Mouse (Mus musculus) hindbrain, embryonic 16.5 days (tissue): Measurements from ENCODE around the gene Trip11. TPM values are rescaled to one million over a fixed set of nuclear protein-coding genes. Genes with fewer than 3 reads are reported as not detected.

ENCODE experiments used
- ATAC-seq: fragments of 200-750 bp; cut with Nextera tagmentation; 2 replicates; pipeline ENCODE4 v1.8.0; 2017; ENCODE audit warnings: moderate TSS enrichment, moderate library complexity
- H3K27ac ChIP-seq: fragments of 300-500 bp; sonication (generic); 2 replicates; pipeline ENCODE4 v1.5.1; 2014; ENCODE audit warnings: low read depth, mild to moderate bottlenecking, control low read depth, low read length, moderate library complexity
- H3K27me3 ChIP-seq: fragments of 300-500 bp; sonication (generic); replicated peaks from 2 replicates; pipeline ENCODE4 v1.6.1; 2014; ENCODE audit warnings: low read length; ENCODE audit not compliant: control insufficient read depth, insufficient read depth
- H3K36me3 ChIP-seq: fragments of 300-500 bp; sonication (generic); 2 replicates; pipeline ENCODE4 v1.6.1; 2014; ENCODE audit warnings: mild to moderate bottlenecking, low read length, moderate library complexity, mixed read lengths; ENCODE audit not compliant: control insufficient read depth, insufficient read depth
- H3K4me1 ChIP-seq: fragments of 300-500 bp; sonication (generic); 2 replicates; pipeline ENCODE4 v1.6.1; 2014; ENCODE audit warnings: low read depth, low read length; ENCODE audit not compliant: control insufficient read depth, insufficient read depth
- H3K4me2 ChIP-seq: fragments of 300-500 bp; sonication (generic); 2 replicates; pipeline ENCODE4 v1.6.1; 2014; ENCODE audit warnings: mild to moderate bottlenecking, low read length, control low read depth, moderate library complexity
- H3K4me3 ChIP-seq: fragments of 300-500 bp; sonication (generic); 2 replicates; pipeline ENCODE4 v1.5.1; 2014; ENCODE audit warnings: mild to moderate bottlenecking, low read length, control low read depth, moderate library complexity
- H3K9ac ChIP-seq: fragments of 300-500 bp; sonication (generic); 2 replicates; pipeline ENCODE4 v1.6.1; 2014; ENCODE audit warnings: low read depth, mild to moderate bottlenecking, control low read depth, low read length, moderate library complexity
- H3K9me3 ChIP-seq: fragments of 300-500 bp; sonication (generic); 2 replicates; pipeline ENCODE4 v1.6.1; 2014; ENCODE audit warnings: mild to moderate bottlenecking, low read length, moderate library complexity; ENCODE audit not compliant: control insufficient read depth
- WGBS: fragments of 180-500 bp; shearing (Covaris S2); extraction: QIAGEN DNeasy Blood & Tissue Kit; methylation state at CpG from one replicate; pipeline ENCODE4 v1.1.7; 2014; 5-methylcytosine and 5-hydroxymethylcytosine counted together
- polyA plus RNA-seq: library from polyadenylated mRNA; unstranded; fragments of >200 nt; fragmentation: Nextera tagmentation; extraction: Ambion mirVana; gene quantifications from 2 replicates; pipeline ENCODE4 v1.2.1, GENCODE M21; 2015

Gene Trip11
- polyA plus RNA-seq, 1 experiment from 2014 or later, result 21.8 TPM

DNA sequence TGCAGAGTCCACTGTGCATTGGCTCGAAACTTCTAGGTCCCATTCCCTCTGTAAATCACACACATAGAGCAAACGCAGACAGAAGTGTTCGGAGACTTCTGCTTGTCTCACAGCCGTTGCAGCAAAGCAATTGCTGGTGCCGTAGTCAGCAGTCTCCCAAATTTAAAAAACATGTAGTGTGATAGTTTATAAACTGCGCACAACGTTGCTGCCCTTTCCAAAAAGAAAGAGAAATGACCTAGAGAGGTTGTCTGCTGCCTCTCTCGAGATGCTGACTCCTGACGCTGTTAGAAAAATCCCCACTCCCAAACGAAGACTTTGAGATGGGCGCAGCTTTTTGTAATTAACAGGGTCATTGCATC is 94.8 kb downstream of the Trip11 start:
- Histone ChIP-seq H3K9me3 (no peaks in the 10 kb centered on the region), H3K4me1 (peaks cover 6% of the 10 kb centered on the region; the same call in 1 of the 2 replicates), H3K4me3 (peak overlapping the region; percentile 53), H3K36me3 (no peaks in the 10 kb centered on the region), H3K4me2 (peak overlapping the region; percentile 99), H3K27ac (no peak overlapping the region), H3K27me3 (0 out of 2 replicates have a peak, but pooled peaks cover 3% of the 10 kb centered on the region), H3K9ac (peak overlapping the region; percentile 64)
- 25% methylated on average over 11 of the region's 11 CpGs for WGBS
- ATAC-seq, result no peak; the same call in 1 of the 2 replicates

DNA sequence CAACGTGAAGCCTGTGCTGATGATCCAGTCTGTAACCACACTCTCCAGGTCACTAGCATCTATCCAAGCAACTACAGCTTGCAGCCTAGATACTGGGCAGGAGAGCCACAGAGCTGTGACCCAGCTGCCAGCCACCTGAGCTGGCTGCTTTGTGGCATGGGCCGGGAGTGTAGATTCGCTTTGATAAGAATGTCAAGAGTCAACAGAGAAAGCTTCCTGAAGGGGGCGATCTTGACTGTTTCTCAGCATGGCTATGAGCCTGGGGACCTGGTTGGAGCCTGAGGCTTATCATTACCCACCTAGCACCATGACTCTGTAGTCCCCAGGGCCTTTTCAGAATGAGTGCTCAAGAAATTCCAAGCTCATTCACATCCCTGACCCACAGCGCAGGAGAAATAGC is 96.3 kb downstream of the Trip11 start:
- WGBS, result 50% methylated on average over 5 of the region's 5 CpGs
- no peak for ATAC-seq
- peaks cover 6% of the 10 kb centered on the region; the same call in 1 of the 2 replicates for H3K4me1 ChIP-seq
- no peak overlapping the region for H3K4me2 ChIP-seq
- H3K27ac ChIP-seq, result no peak overlapping the region
- 0 out of 2 replicates have a peak, but pooled peaks cover 3% of the 10 kb centered on the region for H3K27me3 ChIP-seq
- no peaks in the 10 kb centered on the region for H3K9me3 ChIP-seq
- H3K4me3 ChIP-seq, result no peak overlapping the region
- no peak overlapping the region for H3K9ac ChIP-seq
- no peaks in the 10 kb centered on the region for H3K36me3 ChIP-seq

DNA sequence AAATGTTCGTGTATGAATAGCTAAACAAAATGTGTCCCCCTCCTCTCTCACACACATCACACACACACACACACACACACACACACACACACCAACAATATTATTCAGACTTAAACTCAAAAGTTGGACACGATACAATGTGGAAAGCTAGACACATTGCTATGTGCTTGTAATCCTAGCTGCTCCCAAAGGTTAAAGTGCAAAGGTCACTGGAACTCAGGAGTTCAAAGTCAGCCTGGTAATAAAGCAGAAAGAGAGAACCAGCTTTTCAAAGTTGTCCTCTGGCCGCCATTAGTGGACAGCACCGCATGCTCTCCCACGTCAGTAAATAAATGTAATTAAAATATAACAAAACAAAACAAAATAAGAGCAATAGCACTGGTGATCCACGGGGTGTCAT is 97.3 kb downstream of the Trip11 start:
- no peak overlapping the region for H3K9ac ChIP-seq
- no peak overlapping the region for H3K4me3 ChIP-seq
- 84% methylated on average over 6 of the region's 6 CpGs for WGBS
- ATAC-seq, result no peak
- no peaks in the 10 kb centered on the region for H3K9me3 ChIP-seq
- peaks cover 6% of the 10 kb centered on the region; the same call in 1 of the 2 replicates for H3K4me1 ChIP-seq
- H3K36me3 ChIP-seq, result no peaks in the 10 kb centered on the region
- no peak overlapping the region for H3K4me2 ChIP-seq
- H3K27ac ChIP-seq, result no peak overlapping the region
- 0 out of 2 replicates have a peak, but pooled peaks cover 3% of the 10 kb centered on the region for H3K27me3 ChIP-seq

DNA sequence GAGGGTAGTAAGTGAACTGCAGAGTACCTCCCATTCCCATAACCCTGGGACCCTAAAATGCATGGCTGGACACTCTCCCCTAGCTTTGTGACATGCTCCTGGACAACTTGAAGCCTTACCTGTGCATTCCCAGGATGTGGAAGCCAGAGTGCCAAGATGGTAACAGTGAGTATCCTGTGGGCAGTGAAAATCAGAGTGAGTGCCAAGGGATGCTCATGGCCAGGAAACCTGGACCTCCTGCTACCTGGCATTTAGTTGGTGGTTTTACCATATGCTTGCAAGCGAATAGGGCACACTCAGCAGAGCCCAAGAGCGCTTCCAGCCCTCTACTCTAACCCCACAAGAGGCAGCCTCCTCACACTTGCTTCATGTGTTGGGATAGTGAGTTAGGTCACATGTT is 98.6 kb downstream of the Trip11 start:
- no peak for ATAC-seq
- Histone ChIP-seq H3K4me2 (no peak overlapping the region), H3K36me3 (no peaks in the 10 kb centered on the region), H3K27me3 (0 out of 2 replicates have a peak, but pooled peaks cover 3% of the 10 kb centered on the region), H3K4me3 (no peak overlapping the region), H3K27ac (no peak overlapping the region), H3K4me1 (peaks cover 6% of the 10 kb centered on the region; the same call in 1 of the 2 replicates), H3K9me3 (no peaks in the 10 kb centered on the region), H3K9ac (no peak overlapping the region)
- 94% methylated on average over 2 of the region's 2 CpGs for WGBS

- 68% methylated on average over 6 of the region's 6 CpGs for WGBS
- no peak overlapping the region for H3K27ac ChIP-seq
- ATAC-seq, result no peak
Measured at GRCm38 (mm10) chr12:101811181-101811580, 101.9 kb downstream of the Trip11 start.

DNA sequence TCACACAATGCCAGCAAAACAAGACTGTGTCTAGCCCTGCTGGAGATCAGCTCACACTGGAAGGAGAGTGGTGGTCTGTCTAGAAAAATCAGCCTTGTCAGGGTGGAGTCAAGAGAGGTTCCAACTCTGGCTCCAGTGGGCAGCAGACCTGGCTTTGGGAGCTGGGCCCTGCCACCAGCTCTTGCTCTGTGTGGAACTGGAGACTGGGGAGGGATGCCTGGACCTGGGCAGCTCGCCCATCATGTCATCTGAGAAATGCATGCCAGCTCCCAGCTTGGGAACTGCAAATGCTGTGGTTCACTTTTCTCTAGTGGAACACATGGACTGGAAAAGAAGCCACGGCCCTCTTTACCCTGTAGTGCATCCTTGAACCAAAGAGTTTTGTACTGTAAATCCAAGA is 102.6 kb downstream of the Trip11 start:
- peak; percentile 74 for ATAC-seq

More at GRCm38 (mm10) chr12:101811181-101811580, 101.9 kb downstream of the Trip11 start:
- no peak overlapping the region for H3K9ac ChIP-seq
- no peaks in the 10 kb centered on the region for H3K4me1 ChIP-seq
- H3K4me3 ChIP-seq, result no peak overlapping the region
- no peaks in the 10 kb centered on the region for H3K9me3 ChIP-seq
- no peaks in the 10 kb centered on the region for H3K27me3 ChIP-seq
- no peaks in the 10 kb centered on the region for H3K36me3 ChIP-seq
- H3K4me2 ChIP-seq, result no peak overlapping the region

DNA sequence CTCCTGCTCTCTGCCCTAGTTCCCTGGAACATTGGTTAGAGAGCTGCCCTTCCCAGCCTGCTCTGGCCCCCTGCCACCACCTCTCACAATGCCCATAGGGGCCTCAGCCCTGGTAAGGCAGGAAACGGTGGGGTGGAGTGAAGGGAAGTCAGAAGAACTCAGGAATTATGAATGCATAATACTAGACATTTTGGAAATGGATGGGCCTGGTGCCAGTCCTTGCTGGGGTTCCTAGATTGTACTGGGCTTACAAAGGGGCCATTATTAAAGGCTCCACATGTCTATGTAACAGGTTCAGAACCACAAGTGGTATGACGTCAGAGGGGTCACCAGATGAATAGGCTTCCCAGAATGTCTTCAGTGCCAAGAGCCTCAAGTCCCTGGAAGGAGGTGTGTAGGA is 105.7 kb downstream of the Trip11 start:
- no peak overlapping the region for H3K4me3 ChIP-seq
- H3K36me3 ChIP-seq, result no peaks in the 10 kb centered on the region
- H3K9ac ChIP-seq, result no peak overlapping the region
- ATAC-seq, result no peak
- H3K9me3 ChIP-seq, result no peaks in the 10 kb centered on the region
- WGBS, result 39% methylated on average over 2 of the region's 2 CpGs
- no peak overlapping the region for H3K27ac ChIP-seq
- H3K27me3 ChIP-seq, result no peaks in the 10 kb centered on the region
- H3K4me2 ChIP-seq, result no peak overlapping the region
- H3K4me1 ChIP-seq, result no peaks in the 10 kb centered on the region

More for the DNA sequence above, 102.6 kb downstream of the Trip11 start:
- no peaks in the 10 kb centered on the region for H3K36me3 ChIP-seq
- no peak overlapping the region for H3K27ac ChIP-seq
- no peaks in the 10 kb centered on the region for H3K4me1 ChIP-seq
- no peaks in the 10 kb centered on the region for H3K27me3 ChIP-seq
- no peak overlapping the region for H3K4me3 ChIP-seq
- WGBS, result 48% methylated on average over 2 of the region's 2 CpGs
- no peak overlapping the region for H3K4me2 ChIP-seq
- H3K9me3 ChIP-seq, result no peaks in the 10 kb centered on the region
- no peak overlapping the region for H3K9ac ChIP-seq

DNA sequence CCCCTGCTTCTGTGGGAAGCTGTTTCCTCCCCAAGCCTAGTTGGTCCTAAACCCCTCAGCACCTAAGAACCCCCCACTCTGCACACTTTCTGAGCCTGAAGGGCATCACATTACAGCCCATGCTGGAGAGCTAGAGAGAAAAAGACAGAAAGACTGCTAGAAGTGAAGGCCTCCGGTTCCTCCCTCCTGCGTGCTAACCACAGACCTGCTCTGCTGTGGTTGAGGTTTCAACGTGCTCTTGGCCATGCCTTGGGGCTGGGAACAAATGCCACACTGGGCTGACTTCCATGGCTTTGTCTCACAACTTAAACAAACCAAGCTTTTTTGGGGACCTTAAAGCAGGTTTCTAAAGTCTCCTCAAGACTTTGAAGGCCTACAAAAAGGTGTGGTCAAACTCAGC is 110.6 kb downstream of the Trip11 start:
- Histone ChIP-seq H3K36me3 (no peaks in the 10 kb centered on the region), H3K27ac (no peak overlapping the region), H3K4me1 (no peaks in the 10 kb centered on the region), H3K4me3 (no peak overlapping the region), H3K27me3 (no peaks in the 10 kb centered on the region), H3K9me3 (no peaks in the 10 kb centered on the region), H3K4me2 (no peak overlapping the region), H3K9ac (no peak overlapping the region)
- no peak for ATAC-seq
- WGBS, result 91% methylated on average over 3 of the region's 3 CpGs

GRCm38 (mm10) chr12:101801744-101802143 is 111.3 kb downstream of the Trip11 start:
- Histone ChIP-seq H3K4me2 (no peak overlapping the region), H3K27me3 (no peaks in the 10 kb centered on the region), H3K9me3 (no peaks in the 10 kb centered on the region), H3K4me3 (no peak overlapping the region), H3K36me3 (no peaks in the 10 kb centered on the region), H3K4me1 (no peaks in the 10 kb centered on the region), H3K27ac (no peak overlapping the region), H3K9ac (no peak overlapping the region)
- 72% methylated on average over 5 of the region's 5 CpGs for WGBS
- no peak for ATAC-seq

DNA sequence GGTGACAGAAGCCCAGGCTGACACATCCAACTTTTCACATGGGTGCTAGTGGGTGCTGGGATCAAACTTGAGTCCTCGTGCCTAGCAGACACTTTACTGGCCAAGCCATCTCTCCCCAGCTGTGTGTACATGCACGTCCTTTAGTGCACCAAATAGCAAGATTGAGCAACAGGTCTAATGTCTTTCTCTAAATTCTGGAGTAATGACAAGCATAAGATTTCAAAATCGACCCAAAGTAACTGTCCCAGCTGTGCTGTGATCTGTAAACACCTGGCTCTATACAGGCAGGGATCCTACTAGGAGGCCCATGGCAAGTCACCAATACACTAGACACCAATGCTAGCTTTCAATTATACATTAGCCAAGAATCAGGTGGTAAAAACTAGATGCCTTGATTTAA is 112.0 kb downstream of the Trip11 start:
- 76% methylated on average over 3 of the region's 3 CpGs for WGBS
- Histone ChIP-seq H3K36me3 (no peaks in the 10 kb centered on the region), H3K4me2 (no peak overlapping the region), H3K9ac (no peak overlapping the region), H3K9me3 (no peaks in the 10 kb centered on the region), H3K4me3 (no peak overlapping the region), H3K27me3 (no peaks in the 10 kb centered on the region), H3K27ac (no peak overlapping the region), H3K4me1 (no peaks in the 10 kb centered on the region)
- ATAC-seq, result no peak
